Mouse (Mus musculus): ENCODE measurements around the gene Cd33. TPM values are rescaled to one million over a fixed set of nuclear protein-coding genes. Genes with fewer than 3 reads are reported as not detected.

The Cd33 gene
- polyA plus RNA-seq, 1 experiment from 2014 or later, result 6.2 TPM

GRCm38 (mm10) chr7:43562651-43563070, 18.4 kb upstream of the Cd33 start:
- ATAC-seq (no peak), DNase-seq (ENCODE audit: low spot score) (peak; percentile 18)
- H3K27me3 ChIP-seq (replicated peaks; ENCODE audit: insufficient read depth, low read length), result no peaks in the 10 kb centered on the region
- TF ChIP-seq CTCF (IDR thresholded peaks at IDR 0.05), result no peak
- no peak for TF ChIP-seq EP300 (IDR thresholded peaks at IDR 0.05)
- 0% methylated on average over 10 of the region's 10 CpGs for WGBS
- H3K4me1 ChIP-seq (ENCODE audit: insufficient read depth, low read depth, low read length), result peaks cover 4% of the 10 kb centered on the region; the same call in 1 of the 2 replicates
- peak overlapping the region; percentile 63 for H3K4me3 ChIP-seq (ENCODE audit: low read depth, low read length)
- H3K4me2 ChIP-seq (replicated peaks; ENCODE audit: low read depth, low read length), result peak overlapping the region; percentile 82
- H3K9me3 ChIP-seq (ENCODE audit: low read length), result no peaks in the 10 kb centered on the region
- H3K27ac ChIP-seq (ENCODE audit: low read length), result peak overlapping the region; percentile 81
- H3K36me3 ChIP-seq (ENCODE audit: insufficient read depth, low read length), result peaks cover 12% of the 10 kb centered on the region; the same call in 1 of the 2 replicates
- peak overlapping the region; percentile 70 for H3K9ac ChIP-seq (replicated peaks; ENCODE audit: low read depth)

GRCm38 (mm10) chr7:43562006-43562633, 17.9 kb upstream of the Cd33 start, which contains the start of gene Zfp658:
TSS of gene Zfp658 (plus strand) at chr7:43562256.
- under 1% methylated on average over 27 of the region's 27 CpGs for WGBS
- no peaks in the 10 kb centered on the region for H3K9me3 ChIP-seq (ENCODE audit: low read length)
- peak within 1 kb of the TSS; percentile 70 for H3K9ac ChIP-seq (replicated peaks; ENCODE audit: low read depth)
- peaks cover 4% of the 10 kb centered on the region; the same call in 1 of the 2 replicates for H3K4me1 ChIP-seq (ENCODE audit: insufficient read depth, low read depth, low read length)
- DNase-seq (ENCODE audit: low spot score) (peak; percentile 96), ATAC-seq (peak; percentile 92)
- peak within 1 kb of the TSS; percentile 81 for H3K27ac ChIP-seq (ENCODE audit: low read length)
- peak within 1 kb of the TSS; percentile 82 for H3K4me2 ChIP-seq (replicated peaks; ENCODE audit: low read depth, low read length)
- peak within 1 kb of the TSS; percentile 63 for H3K4me3 ChIP-seq (ENCODE audit: low read depth, low read length)
- H3K36me3 ChIP-seq (ENCODE audit: insufficient read depth, low read length), result peaks cover 7% of the 10 kb centered on the region; the same call in 1 of the 2 replicates
- H3K27me3 ChIP-seq (replicated peaks; ENCODE audit: insufficient read depth, low read length), result no peaks in the 10 kb centered on the region
- TF ChIP-seq CTCF (IDR thresholded peaks at IDR 0.05) (peak; percentile 33), EP300 (IDR thresholded peaks at IDR 0.05) (no peak)

- ATAC-seq, result no peak; the same call in 1 of the 2 replicates
- H3K36me3 ChIP-seq (ENCODE audit: insufficient read depth, low read length), result no peaks in the 10 kb centered on the region
- H3K27ac ChIP-seq (ENCODE audit: low read length), result no peak overlapping the region
- H3K4me2 ChIP-seq (replicated peaks; ENCODE audit: low read depth, low read length), result no peak overlapping the region
- no peak for TF ChIP-seq CTCF (IDR thresholded peaks at IDR 0.05)
- peak; percentile 22; the same call in 1 of the 2 replicates for TF ChIP-seq EP300 (IDR thresholded peaks at IDR 0.05)
- no peaks in the 10 kb centered on the region for H3K9me3 ChIP-seq (ENCODE audit: low read length)
- H3K9ac ChIP-seq (replicated peaks; ENCODE audit: low read depth), result no peak overlapping the region
- H3K4me3 ChIP-seq (ENCODE audit: low read depth, low read length), result no peak overlapping the region
- 20% methylated on average over 1 of the region's 1 CpGs for WGBS
- DNase-seq (ENCODE audit: low spot score), result peak; percentile 56
- no peaks in the 10 kb centered on the region for H3K4me1 ChIP-seq (ENCODE audit: insufficient read depth, low read depth, low read length)
- H3K27me3 ChIP-seq (replicated peaks; ENCODE audit: insufficient read depth, low read length), result no peaks in the 10 kb centered on the region
Measured at GRCm38 (mm10) chr7:43556901-43557300, 12.7 kb upstream of the Cd33 start.

- no peaks in the 10 kb centered on the region for H3K36me3 ChIP-seq (ENCODE audit: insufficient read depth, low read length)
- H3K4me1 ChIP-seq (ENCODE audit: insufficient read depth, low read depth, low read length), result no peaks in the 10 kb centered on the region
- WGBS, result 91% methylated on average over 5 of the region's 5 CpGs
- no peak overlapping the region for H3K27ac ChIP-seq (ENCODE audit: low read length)
- TF ChIP-seq EP300 (IDR thresholded peaks at IDR 0.05) (no peak), CTCF (IDR thresholded peaks at IDR 0.05) (no peak)
- no peak overlapping the region for H3K4me3 ChIP-seq (ENCODE audit: low read depth, low read length)
- no peaks in the 10 kb centered on the region for H3K27me3 ChIP-seq (replicated peaks; ENCODE audit: insufficient read depth, low read length)
- no peak overlapping the region for H3K4me2 ChIP-seq (replicated peaks; ENCODE audit: low read depth, low read length)
- H3K9ac ChIP-seq (replicated peaks; ENCODE audit: low read depth), result no peak overlapping the region
- ATAC-seq, result no peak
- H3K9me3 ChIP-seq (ENCODE audit: low read length), result no peaks in the 10 kb centered on the region
- DNase-seq (ENCODE audit: low spot score), result no peak
Measured at GRCm38 (mm10) chr7:43555351-43555750, 11.1 kb upstream of the Cd33 start.

GRCm38 (mm10) chr7:43554550-43554949, 10.3 kb upstream of the Cd33 start:
- Histone ChIP-seq H3K27me3 (replicated peaks; ENCODE audit: insufficient read depth, low read length) (no peaks in the 10 kb centered on the region), H3K4me1 (ENCODE audit: insufficient read depth, low read depth, low read length) (no peaks in the 10 kb centered on the region), H3K9ac (replicated peaks; ENCODE audit: low read depth) (no peak overlapping the region), H3K4me2 (replicated peaks; ENCODE audit: low read depth, low read length) (no peak overlapping the region), H3K27ac (ENCODE audit: low read length) (no peak overlapping the region), H3K9me3 (ENCODE audit: low read length) (no peaks in the 10 kb centered on the region), H3K36me3 (ENCODE audit: insufficient read depth, low read length) (no peaks in the 10 kb centered on the region), H3K4me3 (ENCODE audit: low read depth, low read length) (no peak overlapping the region)
- no peak for TF ChIP-seq EP300 (IDR thresholded peaks at IDR 0.05)
- DNase-seq (ENCODE audit: low spot score), result no peak
- ATAC-seq, result no peak
- 58% methylated on average over 3 of the region's 3 CpGs for WGBS

- DNase-seq (ENCODE audit: low spot score), result no peak
- no peaks in the 10 kb centered on the region for H3K36me3 ChIP-seq (ENCODE audit: insufficient read depth, low read length)
- H3K4me1 ChIP-seq (ENCODE audit: insufficient read depth, low read depth, low read length), result no peaks in the 10 kb centered on the region
Measured at GRCm38 (mm10) chr7:43553153-43553552, 8.9 kb upstream of the Cd33 start.

More at GRCm38 (mm10) chr7:43553153-43553552, 8.9 kb upstream of the Cd33 start:
- Histone ChIP-seq H3K27me3 (replicated peaks; ENCODE audit: insufficient read depth, low read length) (no peaks in the 10 kb centered on the region), H3K9me3 (ENCODE audit: low read length) (no peaks in the 10 kb centered on the region), H3K9ac (replicated peaks; ENCODE audit: low read depth) (no peak overlapping the region), H3K4me2 (replicated peaks; ENCODE audit: low read depth, low read length) (no peak overlapping the region), H3K27ac (ENCODE audit: low read length) (no peak overlapping the region), H3K4me3 (ENCODE audit: low read depth, low read length) (no peak overlapping the region)
- ATAC-seq, result no peak
- WGBS, result 66% methylated on average over 4 of the region's 4 CpGs
- TF ChIP-seq CTCF (IDR thresholded peaks at IDR 0.05), result no peak
